Mouse (Mus musculus) Muller cell, postnatal 12 days (primary cell): Measurements from ENCODE around the gene Tmod1.

Source experiments
- DNase-seq: peaks from one replicate; pipeline ENCODE4 v3.0.0-alpha.2; 2015; ENCODE audit errors: inconsistent ontology term

Tmod1 gene

DNA sequence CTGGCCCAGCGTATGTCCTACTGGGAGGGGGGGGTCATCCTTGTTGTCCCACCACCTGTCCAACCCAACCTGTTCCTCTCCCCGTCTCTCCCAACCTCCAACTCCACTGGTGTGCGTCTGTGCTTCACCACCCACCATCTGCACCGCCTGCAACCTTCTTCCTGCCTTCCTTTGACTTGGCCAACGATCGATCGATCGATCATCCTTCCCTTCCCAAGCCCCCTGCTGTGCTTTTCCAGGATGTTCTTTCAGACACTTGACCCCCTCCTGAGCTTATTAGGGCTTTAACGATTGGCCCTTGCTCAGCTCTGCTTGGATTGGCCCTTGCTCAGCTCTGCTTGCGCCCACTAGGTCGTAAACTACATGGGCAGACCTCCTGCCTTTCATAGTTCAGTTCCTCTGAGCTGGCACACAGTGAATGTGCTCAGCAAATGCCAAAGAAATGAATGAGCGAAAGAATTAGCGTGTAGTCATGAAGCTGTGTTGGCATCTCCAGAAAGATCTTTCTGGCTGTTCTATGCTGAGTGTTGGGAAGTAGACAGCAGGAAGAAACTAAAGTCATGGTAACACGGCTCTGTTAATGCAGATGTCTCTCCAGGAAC, 50.9 kb downstream of the Tmod1 start:
- DNase-seq: peak; percentile 72

DNA sequence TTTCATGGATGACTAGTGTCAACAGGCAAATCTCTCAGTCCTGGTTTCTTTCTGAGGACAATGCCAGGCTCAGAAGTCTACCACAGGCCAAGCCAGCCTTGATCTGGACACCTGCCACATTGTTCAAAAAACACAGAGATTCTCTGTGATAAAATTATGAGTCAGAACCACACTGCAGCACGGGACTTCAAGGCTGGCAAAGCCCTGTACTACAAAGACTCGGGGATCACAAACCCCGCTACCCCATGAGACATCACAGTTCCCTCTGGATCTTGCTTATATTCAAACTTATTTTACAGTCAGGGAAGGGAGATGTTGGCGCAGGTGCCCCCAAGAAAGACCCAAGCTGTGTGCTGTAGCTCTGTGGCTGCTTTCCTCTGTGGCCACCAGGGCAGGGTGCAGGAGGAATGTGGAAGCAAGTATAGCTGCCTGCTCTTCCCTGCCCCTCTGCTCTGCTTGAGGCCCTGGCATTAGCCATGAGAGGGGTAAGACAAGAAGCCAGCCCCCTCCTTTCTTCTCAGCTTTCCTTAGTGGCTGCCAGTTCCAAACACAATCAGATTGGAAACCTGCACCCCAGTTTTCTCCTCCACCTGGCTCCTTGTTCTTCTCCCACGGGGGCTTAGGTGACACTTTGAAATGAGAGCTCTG, 53.8 kb downstream of the Tmod1 start:
- peak; percentile 87 for DNase-seq

DNA sequence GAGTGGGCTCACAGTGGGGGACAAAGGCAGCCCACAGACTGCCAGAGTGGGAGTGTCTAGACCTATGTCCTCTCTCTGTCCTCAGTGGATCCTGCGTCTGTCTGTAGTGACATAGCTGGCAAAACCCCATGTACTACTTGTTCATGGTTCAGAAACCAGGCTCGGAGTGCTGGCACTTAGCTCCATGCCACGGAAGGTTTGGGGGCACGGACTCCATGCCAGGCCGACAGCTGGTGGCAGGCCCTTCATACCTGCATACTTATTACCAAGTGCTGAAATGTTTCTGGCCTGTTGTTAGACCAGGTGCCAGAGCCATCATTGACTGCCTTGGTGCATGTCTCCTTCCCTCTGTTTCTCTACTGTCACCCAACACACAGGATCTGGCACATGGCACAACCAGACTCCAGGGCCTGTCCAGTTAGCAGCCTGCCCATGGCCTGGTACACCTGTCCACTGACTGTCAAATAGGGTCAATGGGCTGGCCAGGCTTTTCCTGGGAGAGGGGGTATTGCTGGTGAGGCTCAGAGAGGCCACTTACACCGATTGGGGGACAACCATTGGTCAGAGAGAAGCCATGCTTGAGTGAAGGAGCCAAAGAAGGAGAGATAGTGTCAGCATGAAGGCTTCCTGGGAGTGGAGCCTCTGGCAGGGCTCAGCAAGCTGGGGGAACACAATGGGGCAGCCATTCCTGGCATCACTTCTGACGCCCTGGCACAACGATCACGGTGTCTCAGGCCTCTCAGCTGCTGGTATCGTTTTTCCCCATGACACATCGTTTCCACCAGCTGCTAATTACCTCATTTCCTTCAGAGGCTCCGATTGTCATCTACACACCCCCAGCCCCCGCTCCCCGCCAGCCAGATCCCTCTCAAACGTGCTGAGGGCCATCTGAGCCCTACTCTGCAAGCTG, 56.4 kb downstream of the Tmod1 start:
- peak; percentile 94 for DNase-seq

DNA sequence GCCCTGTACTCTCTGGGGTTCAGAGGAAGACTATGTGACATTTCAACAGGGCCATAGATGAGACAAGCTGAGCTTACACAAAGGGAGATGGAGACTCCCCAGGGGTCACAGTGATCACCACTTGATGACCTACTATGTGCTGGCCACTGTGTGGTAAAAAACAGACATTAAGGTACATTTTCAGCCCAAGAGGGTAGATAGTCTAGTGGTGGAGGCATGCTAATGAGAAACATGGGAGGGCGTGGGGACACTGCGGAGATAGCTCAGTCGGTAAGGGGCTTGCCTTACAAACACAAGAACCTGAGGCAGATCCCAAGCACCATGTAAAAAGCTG, 57.1 kb downstream of the Tmod1 start:
- DNase-seq: no peak

DNA sequence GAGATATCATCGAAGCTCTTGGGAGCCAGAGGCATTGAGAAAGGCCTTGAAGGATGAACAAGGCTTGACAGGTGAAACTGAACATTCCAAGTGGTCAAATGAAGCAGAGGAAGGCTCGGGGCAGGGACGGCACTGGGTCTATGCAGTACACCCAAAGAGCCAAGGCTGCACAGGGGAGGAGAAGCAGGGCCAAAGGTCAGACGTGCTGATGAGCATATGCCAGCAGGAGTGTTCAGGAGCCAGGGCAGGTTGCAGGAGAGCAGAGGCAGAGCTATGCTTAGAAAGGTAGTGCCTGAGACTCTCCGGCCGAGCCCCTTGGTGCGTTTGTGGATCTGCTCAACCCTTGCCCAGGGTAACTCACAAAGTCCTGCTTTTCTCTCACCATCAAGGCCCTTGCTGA, 57.8 kb downstream of the Tmod1 start:
- no peak for DNase-seq

DNA sequence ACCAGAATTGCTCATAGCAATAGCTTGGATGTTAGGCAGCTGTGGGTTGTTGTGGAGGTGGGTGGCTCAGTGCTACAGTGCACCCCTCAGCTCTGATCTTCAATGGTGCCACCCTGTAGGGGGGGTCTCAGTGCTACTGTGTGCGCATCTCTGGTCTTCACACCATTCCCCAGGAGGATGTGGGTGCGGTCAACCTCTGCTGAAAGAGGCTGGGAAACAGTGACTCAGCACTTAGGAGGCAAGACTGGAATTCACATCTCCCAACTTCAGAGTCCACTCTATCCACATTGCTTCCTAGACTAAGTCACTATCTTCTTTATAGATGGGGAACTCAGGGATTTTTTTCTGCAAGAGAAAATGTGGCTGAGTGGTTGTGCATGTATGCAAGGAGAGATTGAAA, 58.9 kb downstream of the Tmod1 start:
- DNase-seq: no peak

DNA sequence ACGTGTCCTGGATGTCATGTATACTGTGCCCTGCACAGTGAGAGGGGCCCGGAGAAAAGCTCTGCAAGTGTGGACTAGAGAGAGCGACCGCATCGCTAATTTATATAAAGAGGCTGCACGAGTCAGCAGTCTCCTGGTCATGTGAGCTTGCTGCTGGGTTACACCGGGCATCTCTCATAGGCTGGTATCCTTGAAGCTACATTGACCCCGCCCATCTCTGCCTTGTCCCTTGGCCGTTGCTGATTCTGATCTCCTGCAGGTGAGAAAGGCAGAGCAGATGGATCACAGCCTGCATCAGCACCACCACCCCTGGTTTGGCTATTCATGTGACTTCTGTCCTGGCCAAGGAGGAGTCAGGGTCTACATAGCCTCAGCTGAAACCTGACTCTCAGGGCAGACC, 60.4 kb downstream of the Tmod1 start:
- no peak for DNase-seq

DNA sequence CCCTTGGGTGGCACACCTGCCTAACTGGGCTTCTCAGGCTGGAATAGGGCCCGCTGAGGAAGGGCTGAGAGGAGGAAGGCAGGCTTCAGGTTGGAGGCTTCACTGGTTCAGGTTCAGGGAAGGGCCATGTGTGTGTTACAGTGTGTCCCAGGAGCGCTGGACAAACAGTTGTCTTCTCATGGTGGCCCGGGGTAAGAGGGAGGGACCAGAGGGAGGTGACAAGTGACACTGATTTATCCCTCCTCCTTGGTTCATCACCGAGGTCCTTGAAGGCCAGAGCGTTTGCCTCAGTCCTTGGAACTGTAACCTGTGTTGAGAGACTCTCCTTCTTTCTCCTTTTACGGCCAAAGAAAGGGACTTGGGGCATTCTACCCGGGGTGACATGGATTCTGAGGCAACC, 61.8 kb downstream of the Tmod1 start:
- DNase-seq: no peak

- DNase-seq: no peak
Measured at GRCm38 (mm10) chr4:46101211-46101711, 62.5 kb downstream of the Tmod1 start.

GRCm38 (mm10) chr4:46102078-46102769, 63.5 kb downstream of the Tmod1 start:
- DNase-seq: no peak

DNA sequence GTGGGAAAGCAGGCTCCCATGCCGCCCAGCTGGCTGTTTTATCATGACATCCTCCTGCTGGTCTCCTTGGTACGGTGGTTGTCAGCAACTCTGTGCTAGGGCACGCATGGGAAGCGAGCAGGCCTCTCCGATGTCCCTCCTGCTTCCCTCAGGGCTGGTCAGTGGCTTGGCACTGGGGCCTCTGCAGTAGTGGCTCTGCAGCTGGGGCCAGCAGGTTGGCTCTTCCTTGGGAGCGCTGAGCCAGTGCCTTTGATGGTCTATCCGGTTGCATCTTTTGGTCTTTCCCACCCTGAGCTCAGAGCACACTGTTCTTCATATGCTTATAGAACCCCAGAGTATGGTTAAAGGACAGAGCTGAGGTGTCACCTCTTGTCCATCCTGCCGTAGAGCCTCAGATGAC, 71.3 kb downstream of the Tmod1 start:
- no peak for DNase-seq

DNA sequence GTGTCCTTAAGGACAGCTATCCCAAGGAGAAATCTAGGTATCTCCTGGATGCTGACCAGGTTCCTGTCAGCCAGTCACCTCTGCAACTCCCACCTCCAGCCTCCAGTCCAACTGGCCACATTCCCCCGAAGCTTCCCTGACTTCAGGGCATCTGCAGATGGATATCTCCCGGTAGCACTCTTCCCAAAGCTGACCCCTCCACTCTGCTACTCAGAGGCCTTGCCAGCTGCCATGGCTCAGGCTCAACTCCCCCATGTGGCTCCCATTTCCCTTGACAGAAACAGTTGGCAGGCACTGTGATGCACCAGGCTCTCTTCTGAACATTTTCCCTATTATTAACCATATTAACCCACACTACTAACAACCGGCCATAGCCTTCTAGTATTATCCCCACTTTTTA, 72.6 kb downstream of the Tmod1 start:
- DNase-seq: no peak

DNA sequence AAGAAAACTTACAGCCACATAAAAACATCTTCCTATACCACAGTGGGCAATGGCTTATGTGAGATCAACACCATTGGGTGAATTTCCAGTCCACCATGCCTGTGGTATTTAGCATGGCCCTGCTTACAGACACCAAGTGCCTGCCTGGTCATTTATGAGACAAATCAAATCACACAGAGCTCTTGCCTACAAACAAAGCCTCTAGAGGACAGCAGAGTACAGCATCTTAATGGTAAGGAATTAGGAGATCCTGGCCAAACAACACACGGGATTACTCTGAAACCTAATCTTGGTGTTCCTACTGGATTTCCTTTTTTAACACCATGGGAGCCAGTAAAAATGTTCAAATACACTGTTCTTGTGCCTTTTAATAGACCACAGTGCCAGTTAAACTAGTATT, 76.6 kb downstream of the Tmod1 start:
- DNase-seq: no peak

DNA sequence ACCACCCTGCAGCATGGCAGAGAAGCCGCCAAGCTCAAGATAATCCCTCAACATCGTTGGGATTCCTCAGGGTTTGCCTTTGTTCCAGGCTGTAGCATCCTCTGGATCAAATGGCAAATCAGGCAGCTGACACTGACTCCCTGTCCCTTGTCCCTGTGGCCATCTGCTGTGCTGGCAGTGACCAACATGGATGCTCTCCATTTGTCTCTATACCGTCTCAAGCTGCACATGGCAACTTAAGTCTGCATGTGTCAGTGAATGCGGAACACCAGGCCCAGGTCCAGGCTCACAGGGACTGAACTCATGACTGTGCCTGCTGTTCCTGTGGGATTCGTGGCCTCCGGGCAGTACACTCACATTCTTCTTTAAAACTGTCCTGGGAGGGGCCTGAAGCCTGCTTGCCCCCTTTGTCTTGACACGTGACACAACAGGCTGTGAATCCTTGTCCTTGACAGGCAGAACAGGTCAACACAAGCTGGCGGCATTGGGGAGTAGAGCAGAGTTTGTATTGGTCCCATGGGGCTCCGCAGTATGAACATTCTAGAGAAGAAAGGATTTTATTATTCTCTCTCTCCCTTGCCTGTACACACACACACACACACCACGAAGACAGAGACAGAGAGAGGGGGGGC, 77.9 kb downstream of the Tmod1 start:
- no peak for DNase-seq

DNA sequence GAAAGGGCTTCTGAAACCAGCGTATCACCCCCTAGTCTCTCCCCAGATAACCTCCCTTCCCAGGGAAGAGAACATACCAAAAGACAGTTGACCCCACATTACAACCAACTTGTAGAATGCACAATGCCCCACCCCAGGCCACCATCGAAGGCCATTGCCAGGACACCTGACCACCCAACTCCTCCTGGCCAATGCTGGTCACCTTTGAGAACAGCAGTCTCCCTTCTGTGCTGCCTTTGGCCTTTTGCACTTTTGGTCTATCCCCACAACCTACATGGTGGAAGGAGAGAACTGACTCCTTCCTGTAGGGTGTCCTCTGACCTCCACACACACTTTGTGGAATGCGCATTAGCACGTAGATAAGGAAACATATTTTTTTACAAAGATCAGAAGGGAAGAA, 78.8 kb downstream of the Tmod1 start:
- DNase-seq: no peak

DNA sequence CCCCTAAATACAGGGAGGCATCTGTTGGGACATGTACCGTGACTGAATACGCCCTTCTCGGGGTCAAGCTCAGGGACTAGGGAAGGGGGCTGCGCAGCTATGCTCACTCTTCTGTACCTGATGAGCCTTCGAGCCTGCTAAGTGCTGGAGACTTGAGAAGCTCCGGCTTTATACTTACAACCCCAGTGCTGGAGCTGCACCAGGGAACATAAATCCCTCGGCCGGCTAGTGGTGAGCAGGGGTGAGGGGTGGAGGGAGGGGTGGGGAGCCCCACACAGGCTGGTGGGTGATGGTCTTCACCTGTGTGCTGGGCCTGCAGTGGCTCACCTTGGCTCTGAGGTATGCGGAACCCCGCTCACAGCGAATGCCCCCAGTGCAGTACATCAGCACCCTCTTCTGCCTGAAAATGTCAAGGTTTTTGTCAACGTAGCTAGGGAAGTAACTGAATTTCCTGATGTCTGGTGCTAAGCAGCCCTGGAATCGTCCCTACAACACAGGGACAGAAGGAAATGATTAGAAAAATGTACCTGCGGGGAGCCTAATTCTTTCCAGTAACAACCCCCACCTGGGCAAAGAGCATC, 80.9 kb downstream of the Tmod1 start:
- no peak for DNase-seq

GRCm38 (mm10) chr4:46120767-46121166, 82.0 kb downstream of the Tmod1 start:
- DNase-seq: no peak

DNA sequence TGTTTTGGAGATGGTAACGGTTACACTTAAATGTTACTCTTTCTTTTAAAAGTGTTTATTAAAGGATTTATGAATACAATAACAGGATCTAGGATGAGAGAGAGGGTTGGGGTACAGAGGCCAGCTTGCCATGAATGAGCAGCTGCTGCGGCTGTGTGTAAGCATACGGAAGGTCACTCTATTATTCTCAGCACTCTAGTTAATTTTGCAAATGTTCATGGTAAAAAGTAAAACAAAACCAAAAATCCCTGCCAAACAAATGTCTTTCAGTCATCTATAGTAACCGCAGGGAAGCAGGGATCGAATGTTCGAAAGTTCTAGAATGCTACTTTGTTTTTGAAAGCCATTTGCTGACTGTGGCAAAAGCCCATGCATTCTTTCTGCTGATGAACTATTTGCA, 84.6 kb downstream of the Tmod1 start:
- DNase-seq: peak; percentile 30

DNA sequence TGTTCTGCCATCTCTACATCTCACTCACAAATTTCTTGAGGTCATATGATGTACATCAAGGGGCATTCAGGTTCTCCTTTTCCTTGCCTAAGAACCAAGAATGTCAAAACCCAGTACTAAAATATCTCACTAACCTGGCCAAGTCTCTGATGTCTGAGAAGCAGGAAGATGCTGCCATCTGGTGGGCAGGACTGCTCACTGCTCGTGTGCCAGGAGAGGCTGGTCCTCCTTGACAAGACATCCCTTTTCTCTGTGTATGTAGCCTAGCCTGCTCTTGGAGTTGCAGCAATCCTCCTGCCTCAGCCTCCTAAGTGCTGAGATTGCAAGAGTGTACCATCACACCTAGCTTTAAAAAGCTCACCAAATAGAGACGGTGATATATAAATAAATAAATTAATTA, 87.8 kb downstream of the Tmod1 start:
- peak; percentile 65 for DNase-seq

- no peak for DNase-seq
Measured at GRCm38 (mm10) chr4:46129311-46130004, 90.7 kb downstream of the Tmod1 start.

DNA sequence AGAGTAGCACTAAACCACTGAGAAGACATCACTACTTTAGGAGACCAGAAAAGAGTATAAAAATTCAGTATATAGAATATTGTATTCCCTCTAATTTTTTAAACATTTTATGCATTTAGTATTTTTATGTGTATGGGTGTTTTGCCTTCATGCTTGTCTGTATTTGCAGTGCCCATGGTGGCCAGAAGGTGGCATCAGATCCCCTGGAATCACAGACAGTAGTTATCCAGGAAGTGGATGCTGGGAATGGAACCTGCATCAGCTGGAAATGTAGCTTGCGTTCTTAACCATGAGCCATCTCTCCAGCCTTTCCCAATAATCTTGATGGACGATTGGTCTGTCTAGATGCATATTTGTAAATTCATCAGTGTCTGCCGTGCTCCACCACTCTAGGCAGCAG, 91.5 kb downstream of the Tmod1 start:
- peak; percentile 43 for DNase-seq
